Mouse (Mus musculus): ENCODE results near the gene 4930404H24Rik. TPM values are rescaled to one million over a fixed set of nuclear protein-coding genes. Genes with fewer than 3 reads are reported as not detected.

The 4930404H24Rik gene
- polyA plus RNA-seq, 1 experiment, result not detected

- TF ChIP-seq POLR2A (IDR thresholded peaks at IDR 0.05; ENCODE audit: borderline replicate concordance, insufficient read depth, low read length), result no peak
- no peak for TF ChIP-seq CTCF (IDR thresholded peaks at IDR 0.05; ENCODE audit: borderline replicate concordance, insufficient read depth, low read depth, low read length)
- no peak for DNase-seq
- 75% methylated on average over 3 of the region's 3 CpGs for WGBS
- Histone ChIP-seq H3K4me3 (replicated peaks; ENCODE audit: insufficient read depth, low read depth, low read length) (no peak overlapping the region), H3K27me3 (ENCODE audit: control insufficient read depth, insufficient read depth, low read length) (no peaks in the 10 kb centered on the region), H3K4me1 (ENCODE audit: control insufficient read depth, insufficient read depth, low read length) (peaks cover 10% of the 10 kb centered on the region; the same call in 1 of the 2 replicates), H3K27ac (ENCODE audit: insufficient read depth, low read length) (no peak overlapping the region)
Observed at GRCm38 (mm10) chr2:153447719-153448118, 44.9 kb upstream of the 4930404H24Rik start.

- Histone ChIP-seq H3K27me3 (ENCODE audit: control insufficient read depth, insufficient read depth, low read length) (no peaks in the 10 kb centered on the region), H3K4me3 (replicated peaks; ENCODE audit: insufficient read depth, low read depth, low read length) (no peak overlapping the region), H3K27ac (ENCODE audit: insufficient read depth, low read length) (no peak overlapping the region), H3K4me1 (ENCODE audit: control insufficient read depth, insufficient read depth, low read length) (peaks cover 10% of the 10 kb centered on the region; the same call in 1 of the 2 replicates)
- 91% methylated on average over 6 of the region's 6 CpGs for WGBS
- DNase-seq, result no peak
- no peak for TF ChIP-seq POLR2A (IDR thresholded peaks at IDR 0.05; ENCODE audit: borderline replicate concordance, insufficient read depth, low read length)
- no peak for TF ChIP-seq CTCF (IDR thresholded peaks at IDR 0.05; ENCODE audit: borderline replicate concordance, insufficient read depth, low read depth, low read length)
Observed at GRCm38 (mm10) chr2:153448519-153448918, 44.1 kb upstream of the 4930404H24Rik start.

- DNase-seq, result peak; percentile 78 to 86
- Histone ChIP-seq H3K27me3 (ENCODE audit: control insufficient read depth, insufficient read depth, low read length) (no peaks in the 10 kb centered on the region), H3K4me3 (replicated peaks; ENCODE audit: insufficient read depth, low read depth, low read length) (no peak overlapping the region), H3K4me1 (ENCODE audit: control insufficient read depth, insufficient read depth, low read length) (peaks cover 26% of the 10 kb centered on the region), H3K27ac (ENCODE audit: insufficient read depth, low read length) (no peak overlapping the region)
- WGBS, result 29% methylated on average over 12 of the region's 12 CpGs
- TF ChIP-seq POLR2A (IDR thresholded peaks at IDR 0.05; ENCODE audit: borderline replicate concordance, insufficient read depth, low read length) (no peak), CTCF (IDR thresholded peaks at IDR 0.05; ENCODE audit: borderline replicate concordance, insufficient read depth, low read depth, low read length) (no peak)
Observed at GRCm38 (mm10) chr2:153453961-153454759, 38.4 kb upstream of the 4930404H24Rik start.

- Histone ChIP-seq H3K4me1 (ENCODE audit: control insufficient read depth, insufficient read depth, low read length) (peaks cover 25% of the 10 kb centered on the region), H3K27me3 (ENCODE audit: control insufficient read depth, insufficient read depth, low read length) (no peaks in the 10 kb centered on the region), H3K27ac (ENCODE audit: insufficient read depth, low read length) (no peak overlapping the region), H3K4me3 (replicated peaks; ENCODE audit: insufficient read depth, low read depth, low read length) (no peak overlapping the region)
- 69% methylated on average over 9 of the region's 9 CpGs for WGBS
- TF ChIP-seq CTCF (IDR thresholded peaks at IDR 0.05; ENCODE audit: borderline replicate concordance, insufficient read depth, low read depth, low read length), result no peak
- no peak for TF ChIP-seq POLR2A (IDR thresholded peaks at IDR 0.05; ENCODE audit: borderline replicate concordance, insufficient read depth, low read length)
- no peak for DNase-seq
Observed at GRCm38 (mm10) chr2:153454841-153455506, 37.6 kb upstream of the 4930404H24Rik start.

GRCm38 (mm10) chr2:153457467-153457866 is 35.1 kb upstream of the 4930404H24Rik start:
- TF ChIP-seq CTCF (IDR thresholded peaks at IDR 0.05; ENCODE audit: borderline replicate concordance, insufficient read depth, low read depth, low read length) (no peak), POLR2A (IDR thresholded peaks at IDR 0.05; ENCODE audit: borderline replicate concordance, insufficient read depth, low read length) (no peak)
- 81% methylated on average over 4 of the region's 4 CpGs for WGBS
- peaks cover 20% of the 10 kb centered on the region for H3K4me1 ChIP-seq (ENCODE audit: control insufficient read depth, insufficient read depth, low read length)
- DNase-seq, result no peak
- no peak overlapping the region for H3K4me3 ChIP-seq (replicated peaks; ENCODE audit: insufficient read depth, low read depth, low read length)
- H3K27me3 ChIP-seq (ENCODE audit: control insufficient read depth, insufficient read depth, low read length), result no peaks in the 10 kb centered on the region
- no peak overlapping the region for H3K27ac ChIP-seq (ENCODE audit: insufficient read depth, low read length)

- no peaks in the 10 kb centered on the region for H3K27me3 ChIP-seq (ENCODE audit: control insufficient read depth, insufficient read depth, low read length)
- no peak for DNase-seq
- H3K4me3 ChIP-seq (replicated peaks; ENCODE audit: insufficient read depth, low read depth, low read length), result no peak overlapping the region
- H3K4me1 ChIP-seq (ENCODE audit: control insufficient read depth, insufficient read depth, low read length), result peaks cover 20% of the 10 kb centered on the region
- WGBS, result 28% methylated on average over 3 of the region's 3 CpGs
- TF ChIP-seq CTCF (IDR thresholded peaks at IDR 0.05; ENCODE audit: borderline replicate concordance, insufficient read depth, low read depth, low read length) (no peak), POLR2A (IDR thresholded peaks at IDR 0.05; ENCODE audit: borderline replicate concordance, insufficient read depth, low read length) (no peak)
- H3K27ac ChIP-seq (ENCODE audit: insufficient read depth, low read length), result no peak overlapping the region
Observed at GRCm38 (mm10) chr2:153458022-153458441, 34.6 kb upstream of the 4930404H24Rik start.

- Histone ChIP-seq H3K4me3 (replicated peaks; ENCODE audit: insufficient read depth, low read depth, low read length) (no peak overlapping the region), H3K4me1 (ENCODE audit: control insufficient read depth, insufficient read depth, low read length) (0 out of 2 replicates have a peak, but pooled peaks cover 2% of the 10 kb centered on the region), H3K27ac (ENCODE audit: insufficient read depth, low read length) (no peak overlapping the region), H3K27me3 (ENCODE audit: control insufficient read depth, insufficient read depth, low read length) (no peaks in the 10 kb centered on the region)
- 89% methylated on average over 3 of the region's 3 CpGs for WGBS
- TF ChIP-seq POLR2A (IDR thresholded peaks at IDR 0.05; ENCODE audit: borderline replicate concordance, insufficient read depth, low read length), result no peak
- TF ChIP-seq CTCF (IDR thresholded peaks at IDR 0.05; ENCODE audit: borderline replicate concordance, insufficient read depth, low read depth, low read length), result no peak
- DNase-seq, result no peak
Observed at GRCm38 (mm10) chr2:153463257-153463656, 29.3 kb upstream of the 4930404H24Rik start.
